Mouse (Mus musculus) cerebellum, adult (tissue): ENCODE measurements around the gene Nrg4.

ENCODE experiments used
- ATAC-seq: cut with Nextera tagmentation; 2 replicates; pipeline ENCODE4 v1.9.2; 2017; ENCODE audit warnings: mild to moderate bottlenecking, moderate library complexity, mixed read lengths; ENCODE audit not compliant: insufficient number of reproducible peaks, low FRiP score, low TSS enrichment

The Nrg4 gene

GRCm38 (mm10) chr9:55324516-55324915, 2.1 kb downstream of the Nrg4 start:
- no peak for ATAC-seq

- ATAC-seq: no peak
Observed at GRCm38 (mm10) chr9:55324085-55324484, 2.6 kb downstream of the Nrg4 start.

GRCm38 (mm10) chr9:55322641-55323040, 4.0 kb downstream of the Nrg4 start:
- ATAC-seq: no peak

GRCm38 (mm10) chr9:55313619-55314261, 12.9 kb downstream of the Nrg4 start:
- ATAC-seq: no peak

GRCm38 (mm10) chr9:55311560-55311959, 15.1 kb downstream of the Nrg4 start:
- peak; percentile 87 for ATAC-seq

GRCm38 (mm10) chr9:55308455-55308854, 18.2 kb downstream of the Nrg4 start:
- no peak for ATAC-seq

GRCm38 (mm10) chr9:55307557-55307956, 19.1 kb downstream of the Nrg4 start:
- no peak for ATAC-seq

- no peak for ATAC-seq
Observed at GRCm38 (mm10) chr9:55307066-55307465, 19.6 kb downstream of the Nrg4 start.

- no peak for ATAC-seq
Observed at GRCm38 (mm10) chr9:55296221-55296620, 30.4 kb downstream of the Nrg4 start.

GRCm38 (mm10) chr9:55291966-55292365, 34.7 kb downstream of the Nrg4 start:
- no peak for ATAC-seq

GRCm38 (mm10) chr9:55289475-55290198, 37.0 kb downstream of the Nrg4 start:
- no peak for ATAC-seq

GRCm38 (mm10) chr9:55285197-55285596, 41.4 kb downstream of the Nrg4 start:
- no peak for ATAC-seq

- no peak for ATAC-seq
Observed at GRCm38 (mm10) chr9:55283516-55283915, 43.1 kb downstream of the Nrg4 start.

GRCm38 (mm10) chr9:55279114-55279825, 47.4 kb downstream of the Nrg4 start:
- ATAC-seq: no peak

GRCm38 (mm10) chr9:55277562-55277961, 49.1 kb downstream of the Nrg4 start:
- peak; percentile 61; the same call in 1 of the 2 replicates for ATAC-seq

GRCm38 (mm10) chr9:55273906-55274305, 52.7 kb downstream of the Nrg4 start:
- ATAC-seq: peak; percentile 92; the same call in 1 of the 2 replicates

- ATAC-seq: no peak
Observed at GRCm38 (mm10) chr9:55271960-55272560, 54.6 kb downstream of the Nrg4 start.

- no peak for ATAC-seq
Observed at GRCm38 (mm10) chr9:55264356-55265302, 62.0 kb downstream of the Nrg4 start.

GRCm38 (mm10) chr9:55259741-55260140, 66.9 kb downstream of the Nrg4 start:
- no peak for ATAC-seq

- ATAC-seq: no peak
Observed at GRCm38 (mm10) chr9:55257105-55257504, 69.5 kb downstream of the Nrg4 start.
